Mouse (Mus musculus) kidney, embryonic 14.5 days (tissue): ENCODE data around the gene Srcin1. TPM values are rescaled to one million over a fixed set of nuclear protein-coding genes. Genes with fewer than 3 reads are reported as not detected.

Source experiments
- ATAC-seq: fragments of 200-750 bp; cut with Nextera tagmentation; 2 replicates; pipeline ENCODE4 v1.8.0; 2017; ENCODE audit warnings: moderate number of reproducible peaks, mild to moderate bottlenecking, moderate TSS enrichment, moderate library complexity; ENCODE audit not compliant: low FRiP score, low TSS enrichment
- H3K27ac ChIP-seq: fragments of 300-500 bp; sonication (generic); 2 replicates; pipeline ENCODE4 v1.5.1; 2014; ENCODE audit warnings: low read depth, mild to moderate bottlenecking, low read length, moderate library complexity, mixed read lengths
- H3K27me3 ChIP-seq: fragments of 300-500 bp; sonication (generic); 2 replicates; pipeline ENCODE4 v1.6.1; 2014; ENCODE audit warnings: mild to moderate bottlenecking, low read length; ENCODE audit not compliant: control insufficient read depth, insufficient read depth
- H3K36me3 ChIP-seq: fragments of 300-500 bp; sonication (generic); 2 replicates; pipeline ENCODE4 v1.6.1; 2014; ENCODE audit warnings: low read length, mixed read lengths; ENCODE audit not compliant: control insufficient read depth, insufficient read depth
- H3K4me1 ChIP-seq: fragments of 300-500 bp; sonication (generic); 2 replicates; pipeline ENCODE4 v1.6.1; 2014; ENCODE audit warnings: low read length, mixed read lengths; ENCODE audit not compliant: control insufficient read depth, insufficient read depth
- H3K4me2 ChIP-seq: fragments of 300-500 bp; sonication (generic); replicated peaks from 2 replicates; pipeline ENCODE4 v1.6.1; 2014; ENCODE audit warnings: low read depth, mild to moderate bottlenecking, low read length
- H3K4me3 ChIP-seq: fragments of 300-500 bp; sonication (generic); 2 replicates; pipeline ENCODE4 v1.5.1; 2014; ENCODE audit warnings: mild to moderate bottlenecking, low read length
- H3K9ac ChIP-seq: fragments of 300-500 bp; sonication (generic); 2 replicates; pipeline ENCODE4 v1.6.1; 2014; ENCODE audit warnings: low read depth, mild to moderate bottlenecking, low read length, moderate library complexity
- H3K9me3 ChIP-seq: fragments of 300-500 bp; sonication (generic); 2 replicates; pipeline ENCODE4 v1.6.1; 2016; ENCODE audit warnings: low read length; ENCODE audit not compliant: control insufficient read depth
- WGBS: fragments of 180-500 bp; shearing (Covaris S2); extraction: QIAGEN DNeasy Blood & Tissue Kit; methylation state at CpG from one replicate; pipeline ENCODE4 v1.1.7; 2014; 5-methylcytosine and 5-hydroxymethylcytosine counted together
- polyA plus RNA-seq: library from polyadenylated mRNA; unstranded; fragments of >200 nt; fragmentation: Nextera tagmentation; extraction: Ambion mirVana; gene quantifications from 2 replicates; pipeline ENCODE4 v1.2.1, GENCODE M21; 2014

Srcin1 gene
- polyA plus RNA-seq, 1 experiment from 2014 or later: 0.97 TPM

DNA sequence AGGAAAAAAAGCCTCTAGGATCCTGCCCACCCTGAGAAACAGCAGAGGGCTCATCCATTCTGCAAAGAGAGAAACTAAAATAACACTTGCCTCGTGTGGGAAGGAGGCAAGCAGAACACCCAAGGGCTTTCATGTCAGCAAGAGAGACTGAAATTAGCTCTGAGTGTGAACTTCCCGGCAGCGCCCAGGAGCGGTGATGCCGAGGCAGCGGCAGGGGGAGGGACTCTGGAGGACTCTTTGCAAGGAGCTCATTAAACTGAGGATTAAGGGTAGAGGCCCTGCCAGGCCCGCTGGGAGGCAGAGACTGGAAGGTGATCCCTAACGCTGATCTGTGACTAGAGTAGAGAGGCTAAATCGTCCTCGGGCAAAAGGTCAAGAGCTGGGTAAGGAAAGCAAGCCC is 13.2 kb upstream of the Srcin1 start:
- Histone ChIP-seq H3K4me3 (no peak overlapping the region), H3K27me3 (no peaks in the 10 kb centered on the region), H3K9ac (no peak overlapping the region), H3K27ac (no peak overlapping the region), H3K36me3 (no peaks in the 10 kb centered on the region), H3K4me2 (no peak overlapping the region), H3K4me1 (peaks cover 8% of the 10 kb centered on the region; the same call in 1 of the 2 replicates), H3K9me3 (no peaks in the 10 kb centered on the region)
- ATAC-seq: no peak
- 8% methylated on average over 10 of the region's 10 CpGs for WGBS

DNA sequence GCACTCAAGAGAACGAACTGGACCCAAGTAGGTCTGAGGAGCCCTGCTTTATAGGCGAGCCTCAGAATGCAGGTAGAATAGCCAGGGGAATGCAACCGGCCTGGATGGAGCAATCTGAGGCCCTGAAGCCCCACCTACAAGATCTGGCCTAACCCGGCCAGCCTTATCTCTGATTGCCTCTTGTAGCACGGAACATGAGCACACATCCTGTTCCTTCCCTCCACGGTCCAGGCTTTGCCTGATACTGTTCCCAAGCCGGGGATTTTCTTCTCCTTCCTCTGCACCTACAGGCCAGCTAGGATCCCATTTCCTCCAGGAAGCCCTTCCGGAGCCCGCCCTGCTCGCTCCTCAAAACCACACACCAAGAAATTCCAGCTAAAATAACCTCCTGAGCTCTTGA is 9.9 kb upstream of the Srcin1 start:
- H3K9ac ChIP-seq: no peak overlapping the region
- H3K27me3 ChIP-seq: no peaks in the 10 kb centered on the region
- 50% methylated on average over 10 of the region's 10 CpGs for WGBS
- H3K9me3 ChIP-seq: no peaks in the 10 kb centered on the region
- peak; percentile 51; the same call in 1 of the 2 replicates for ATAC-seq
- H3K27ac ChIP-seq: peak overlapping the region; percentile 51; the same call in 1 of the 2 replicates
- H3K36me3 ChIP-seq: no peaks in the 10 kb centered on the region
- no peak overlapping the region for H3K4me3 ChIP-seq
- no peaks in the 10 kb centered on the region for H3K4me1 ChIP-seq
- H3K4me2 ChIP-seq: no peak overlapping the region

- ATAC-seq: no peak
- no peaks in the 10 kb centered on the region for H3K9me3 ChIP-seq
- H3K27ac ChIP-seq: no peak overlapping the region
- H3K9ac ChIP-seq: no peak overlapping the region
- no peaks in the 10 kb centered on the region for H3K4me1 ChIP-seq
- H3K27me3 ChIP-seq: no peaks in the 10 kb centered on the region
- no peak overlapping the region for H3K4me2 ChIP-seq
- no peaks in the 10 kb centered on the region for H3K36me3 ChIP-seq
- WGBS: 80% methylated on average over 7 of the region's 7 CpGs
- no peak overlapping the region for H3K4me3 ChIP-seq
These were observed 8.5 kb upstream of the Srcin1 start for GRCm38 (mm10) chr11:97584476-97584875.

- H3K9me3 ChIP-seq: no peaks in the 10 kb centered on the region
- no peak overlapping the region for H3K9ac ChIP-seq
- H3K36me3 ChIP-seq: no peaks in the 10 kb centered on the region
- peaks cover 8% of the 10 kb centered on the region; the same call in 1 of the 2 replicates for H3K4me1 ChIP-seq
- no peak overlapping the region for H3K4me2 ChIP-seq
- no peak for ATAC-seq
- 15% methylated on average over 10 of the region's 10 CpGs for WGBS
- no peak overlapping the region for H3K4me3 ChIP-seq
- H3K27me3 ChIP-seq: peaks cover 21% of the 10 kb centered on the region
- H3K27ac ChIP-seq: no peak overlapping the region
These were observed 3.3 kb upstream of the Srcin1 start for GRCm38 (mm10) chr11:97579088-97579857.

DNA sequence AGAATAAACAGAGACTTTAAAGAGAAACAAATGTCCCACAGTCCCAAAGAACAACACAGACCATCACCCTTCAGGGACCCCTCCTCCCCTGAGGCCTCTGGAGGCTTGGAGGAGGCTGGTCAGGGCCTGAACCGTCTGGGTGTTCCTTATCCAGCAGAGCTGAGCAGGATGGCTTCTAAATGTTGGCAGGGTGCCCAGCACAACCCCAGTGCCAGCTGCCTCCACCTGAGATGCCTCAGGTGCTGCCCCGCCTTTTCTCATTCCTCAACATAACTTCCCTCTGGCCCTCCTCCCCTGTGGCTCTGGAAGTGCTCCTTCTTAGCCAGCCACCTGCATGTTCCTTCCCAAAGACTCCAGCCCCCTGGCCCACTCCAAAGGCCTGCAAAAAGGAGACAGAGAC is 2.3 kb upstream of the Srcin1 start:
- ATAC-seq: no peak
- H3K9ac ChIP-seq: no peak overlapping the region
- no peak overlapping the region for H3K4me2 ChIP-seq
- no peak overlapping the region for H3K4me3 ChIP-seq
- 39% methylated on average over 2 of the region's 2 CpGs for WGBS
- H3K4me1 ChIP-seq: peaks cover 8% of the 10 kb centered on the region; the same call in 1 of the 2 replicates
- no peak overlapping the region for H3K27ac ChIP-seq
- H3K9me3 ChIP-seq: no peaks in the 10 kb centered on the region
- peaks cover 31% of the 10 kb centered on the region for H3K27me3 ChIP-seq
- no peaks in the 10 kb centered on the region for H3K36me3 ChIP-seq

- peak; percentile 47 for ATAC-seq
- under 1% methylated on average over 15 of the region's 18 CpGs for WGBS
- no peaks in the 10 kb centered on the region for H3K36me3 ChIP-seq
- H3K27ac ChIP-seq: 0 out of 2 replicates have a peak overlapping the region, but pooled peaks have one; percentile 27
- peaks cover 56% of the 10 kb centered on the region for H3K27me3 ChIP-seq
- peak overlapping the region; percentile 68 for H3K9ac ChIP-seq
- H3K4me2 ChIP-seq: peak overlapping the region; percentile 100
- peaks cover 8% of the 10 kb centered on the region; the same call in 1 of the 2 replicates for H3K4me1 ChIP-seq
- no peaks in the 10 kb centered on the region for H3K9me3 ChIP-seq
- peak overlapping the region; percentile 58 for H3K4me3 ChIP-seq
These were observed 348 bp downstream of the Srcin1 start for GRCm38 (mm10) chr11:97575638-97576037.

DNA sequence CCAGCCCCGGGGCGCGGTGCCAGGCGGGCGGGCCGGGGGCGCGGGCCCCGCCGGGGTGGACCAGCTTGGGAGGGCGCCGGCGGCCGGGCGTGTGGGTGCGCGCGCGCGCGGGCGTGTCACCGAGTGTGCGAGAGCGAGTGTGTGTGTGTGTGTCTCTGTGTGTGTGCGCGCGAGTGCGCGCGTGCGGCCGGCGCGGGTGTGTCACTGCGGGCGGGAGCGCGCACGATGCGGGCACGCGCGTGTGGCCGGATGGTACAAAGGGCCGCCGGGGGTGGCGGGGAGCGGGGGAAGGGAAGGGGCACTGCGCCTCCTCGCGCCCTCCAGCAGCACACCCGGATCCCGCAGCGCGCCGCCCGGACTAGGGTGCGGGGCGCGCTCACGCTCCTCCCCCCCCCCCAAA is 911 bp downstream of the Srcin1 start:
- Histone ChIP-seq H3K4me1 (peaks cover 8% of the 10 kb centered on the region; the same call in 1 of the 2 replicates), H3K36me3 (no peaks in the 10 kb centered on the region), H3K9me3 (no peaks in the 10 kb centered on the region), H3K27me3 (peaks cover 59% of the 10 kb centered on the region), H3K9ac (peak overlapping the region; percentile 68), H3K27ac (0 out of 2 replicates have a peak overlapping the region, but pooled peaks have one; percentile 27), H3K4me3 (peak overlapping the region; percentile 58), H3K4me2 (peak overlapping the region; percentile 100)
- WGBS: 1% methylated on average over 43 of the region's 62 CpGs
- ATAC-seq: peak; percentile 29; the same call in 1 of the 2 replicates

DNA sequence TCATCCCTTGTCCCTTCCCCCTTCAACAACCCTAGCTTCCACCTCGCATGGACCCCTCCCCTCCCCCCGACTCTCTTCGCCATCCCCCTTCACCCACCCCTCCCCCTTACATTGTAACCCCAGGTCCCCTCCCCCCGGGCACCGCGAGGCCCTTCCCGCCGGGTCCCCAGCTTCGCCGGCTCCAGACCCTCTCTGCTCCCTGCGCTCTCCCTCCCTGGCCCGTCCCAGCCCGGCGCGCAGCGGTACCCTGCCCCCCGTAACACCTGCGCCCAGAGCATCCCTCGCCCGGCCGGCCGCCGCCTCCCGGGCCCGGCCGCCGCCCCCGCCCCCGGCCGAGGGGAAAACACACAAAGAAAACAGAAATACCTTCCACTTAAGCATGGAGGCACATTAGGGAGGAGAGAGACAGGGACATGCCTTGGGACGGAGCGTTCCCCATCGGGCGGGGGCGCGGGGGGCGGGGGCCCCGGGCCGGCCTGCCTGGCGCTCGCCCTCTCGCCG is 1.4 kb downstream of the Srcin1 start:
- Histone ChIP-seq H3K4me3 (peak overlapping the region; percentile 58), H3K9me3 (no peaks in the 10 kb centered on the region), H3K27me3 (peaks cover 59% of the 10 kb centered on the region), H3K27ac (no peak overlapping the region), H3K9ac (peak overlapping the region; percentile 68), H3K36me3 (no peaks in the 10 kb centered on the region), H3K4me2 (peak overlapping the region; percentile 100), H3K4me1 (peaks cover 8% of the 10 kb centered on the region; the same call in 1 of the 2 replicates)
- ATAC-seq: peak; percentile 10; the same call in 1 of the 2 replicates
- under 1% methylated on average over 29 of the region's 43 CpGs for WGBS
